Mouse (Mus musculus): ENCODE results near the gene Myoz1.
A peak's percentile ranks its signal among the peaks of the same experiment; 100 is the strongest.

Gene Myoz1

DNA sequence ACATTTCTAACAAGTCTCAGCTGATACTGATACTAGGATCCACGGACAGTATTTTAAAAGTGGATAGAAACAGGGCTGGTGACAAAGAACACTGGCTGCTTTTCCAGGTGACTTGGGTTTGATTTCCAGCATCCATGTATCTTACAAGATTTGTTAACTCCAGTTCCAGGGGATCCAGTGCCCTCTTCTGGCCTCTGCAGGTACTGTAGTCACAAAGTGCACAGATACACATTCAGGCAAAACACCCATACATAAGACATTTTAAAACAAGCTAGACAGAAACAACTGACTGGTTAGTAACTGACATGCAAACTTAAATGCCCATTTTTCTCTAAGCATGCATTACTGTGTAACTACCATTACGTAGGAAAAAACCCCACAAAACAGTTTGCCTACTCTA lies 16.6 kb upstream of the Myoz1 start:
- peak in 1 of 2 experiments; percentile 35 for DNase-seq (ENCODE audit: low spot score in 2 of 2)

DNA sequence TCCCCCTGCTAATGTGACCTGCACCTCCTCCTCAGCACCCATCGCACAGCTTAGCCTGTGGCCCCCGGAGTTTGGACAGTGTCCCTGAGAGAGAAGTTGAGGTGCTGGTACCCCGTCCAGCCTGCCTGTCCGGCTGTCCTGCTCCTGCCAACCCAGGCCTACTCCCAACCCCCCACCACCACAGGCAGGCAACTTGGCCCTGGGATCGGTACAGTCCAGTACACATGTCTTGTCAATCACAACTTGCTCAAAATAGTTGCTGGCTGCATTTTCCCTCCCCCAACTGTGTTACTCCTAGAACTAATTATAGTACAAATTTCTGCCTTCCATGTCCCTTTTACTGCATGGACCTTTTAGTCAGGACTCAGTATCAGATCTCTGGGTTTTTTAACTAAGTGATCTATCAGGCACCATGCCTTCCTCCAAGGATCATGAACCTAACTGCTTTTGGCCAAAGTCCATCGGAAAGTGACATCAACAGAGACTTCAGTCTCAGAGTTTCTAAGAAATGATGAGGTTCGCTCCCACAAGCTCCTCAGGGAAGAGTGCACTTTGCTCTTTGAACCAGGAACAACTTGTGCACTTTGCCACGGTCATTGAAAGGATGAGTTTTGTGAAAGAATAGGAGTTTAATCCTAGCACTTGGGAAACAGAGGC lies 11.9 kb upstream of the Myoz1 start, which contains the start of gene Synpo2l:
Gene Synpo2l (minus strand): TSS at position 201 of the 657 bp plus-strand sequence.
- DNase-seq (ENCODE audit: low spot score in 2 of 2), result no peak

DNA sequence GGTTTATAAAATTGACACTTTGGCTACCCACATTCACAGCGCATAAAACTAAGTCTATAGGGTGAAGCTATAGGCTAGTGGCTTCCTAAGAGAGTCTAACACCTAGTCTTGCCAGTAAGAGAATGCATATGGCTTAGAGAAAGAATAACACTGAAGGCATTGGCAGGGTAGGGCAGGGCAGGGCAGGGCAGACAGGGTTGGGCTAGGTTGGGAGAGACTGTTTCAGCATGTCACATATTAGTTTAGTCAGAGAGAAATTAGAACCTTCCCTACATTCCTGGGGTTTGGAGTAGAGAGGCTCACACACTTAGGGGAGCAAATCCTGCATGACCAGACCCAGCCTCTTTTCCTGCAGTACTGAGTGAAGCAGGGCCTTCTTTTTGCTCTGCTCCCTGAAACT lies 11.1 kb upstream of the Myoz1 start:
- no peak for DNase-seq (ENCODE audit: low spot score in 2 of 2)

DNA sequence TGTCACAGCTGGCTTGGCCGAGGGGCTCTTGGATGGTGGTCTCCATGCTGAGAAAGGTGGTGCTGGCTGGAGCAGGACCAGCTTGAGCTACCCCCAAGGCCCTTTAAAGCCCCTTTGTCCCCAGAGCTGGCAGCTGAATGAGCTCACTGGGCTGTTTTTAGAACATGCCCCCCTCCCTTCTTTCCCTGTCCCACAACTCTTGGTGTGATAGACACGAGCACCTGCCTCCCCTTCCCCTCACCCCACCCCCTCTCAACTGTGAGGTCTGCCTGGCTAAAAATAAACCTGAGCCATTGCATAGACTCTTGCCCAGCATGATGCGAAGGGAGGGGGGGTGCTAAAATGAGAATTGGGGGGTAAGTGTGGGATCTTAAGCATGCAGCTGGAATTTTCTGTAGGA lies 8.1 kb upstream of the Myoz1 start:
- no peak for DNase-seq (ENCODE audit: low spot score in 2 of 2)

DNA sequence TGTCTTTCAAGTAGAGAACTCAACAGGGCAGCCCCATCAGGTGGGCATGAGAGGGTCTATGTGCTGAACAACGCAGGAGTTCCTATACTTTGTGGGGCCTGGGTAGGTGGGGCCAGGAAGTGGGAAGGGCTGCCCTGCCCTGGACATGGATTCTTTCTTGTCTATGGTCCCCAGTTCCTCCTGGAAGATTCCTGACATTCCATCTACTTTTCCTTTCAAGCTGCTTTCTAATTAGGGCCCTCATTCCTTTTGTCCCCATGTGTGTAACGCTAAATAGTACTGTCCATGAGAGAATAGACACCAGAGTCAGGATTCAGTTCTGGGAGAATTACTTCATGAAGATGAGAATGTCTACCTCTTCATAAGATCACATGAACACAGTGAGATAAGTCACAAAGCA lies 7.3 kb upstream of the Myoz1 start:
- DNase-seq (ENCODE audit: low spot score in 2 of 2), result no peak

DNA sequence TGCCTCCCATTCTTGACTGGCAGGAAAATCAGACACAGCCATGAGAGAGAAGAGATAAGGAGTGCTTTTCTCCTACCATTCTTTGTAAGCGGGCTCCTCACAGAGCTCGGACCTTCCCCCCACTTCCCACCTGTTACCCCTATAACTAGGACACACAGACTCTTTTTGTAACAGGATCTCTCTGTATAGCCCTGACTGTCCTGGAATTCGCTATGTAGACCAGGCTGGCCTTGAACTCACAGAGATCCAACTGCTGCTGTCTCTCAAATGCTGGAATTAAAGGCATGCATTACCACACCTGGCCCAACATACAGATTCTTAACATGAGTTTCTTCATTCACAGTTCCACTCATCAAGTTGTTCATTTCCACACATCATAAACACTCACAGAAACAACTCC lies 6.4 kb upstream of the Myoz1 start:
- DNase-seq (ENCODE audit: low spot score in 2 of 2), result no peak

DNA sequence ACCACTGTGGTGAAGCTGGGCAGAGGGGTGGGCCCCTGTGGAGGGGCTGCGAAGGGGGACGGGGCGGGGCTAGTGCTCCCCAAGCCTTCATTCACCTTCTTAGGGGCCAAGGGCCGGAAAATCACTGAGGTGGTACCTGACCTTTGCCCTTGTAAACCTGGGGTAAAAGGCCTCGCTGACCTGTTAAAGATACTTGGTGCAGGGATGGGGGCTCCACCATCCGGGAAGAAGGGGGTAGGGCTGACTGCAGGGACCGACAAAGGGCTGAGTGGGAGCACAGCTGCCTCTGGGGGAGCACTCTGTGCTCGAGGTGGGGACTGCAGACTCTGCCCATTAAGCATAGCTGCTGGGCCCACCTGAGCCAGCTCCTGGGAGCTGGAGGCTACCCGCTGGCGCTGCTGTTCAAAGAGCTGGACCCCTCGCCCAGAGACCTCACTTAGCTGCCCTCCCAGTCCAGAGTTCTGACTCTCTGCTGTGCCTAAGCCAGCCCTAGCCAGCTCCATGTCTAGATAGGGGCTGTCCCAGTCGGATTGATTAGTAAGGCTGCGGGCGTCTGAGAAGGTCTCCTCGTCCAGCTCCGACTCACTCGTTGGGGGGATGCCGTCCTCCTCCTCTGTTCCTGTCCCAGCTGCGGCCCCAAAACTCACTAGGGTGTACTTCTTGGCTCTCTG lies 5.5 kb upstream of the Myoz1 start:
- no peak for DNase-seq (ENCODE audit: low spot score in 2 of 2)

DNA sequence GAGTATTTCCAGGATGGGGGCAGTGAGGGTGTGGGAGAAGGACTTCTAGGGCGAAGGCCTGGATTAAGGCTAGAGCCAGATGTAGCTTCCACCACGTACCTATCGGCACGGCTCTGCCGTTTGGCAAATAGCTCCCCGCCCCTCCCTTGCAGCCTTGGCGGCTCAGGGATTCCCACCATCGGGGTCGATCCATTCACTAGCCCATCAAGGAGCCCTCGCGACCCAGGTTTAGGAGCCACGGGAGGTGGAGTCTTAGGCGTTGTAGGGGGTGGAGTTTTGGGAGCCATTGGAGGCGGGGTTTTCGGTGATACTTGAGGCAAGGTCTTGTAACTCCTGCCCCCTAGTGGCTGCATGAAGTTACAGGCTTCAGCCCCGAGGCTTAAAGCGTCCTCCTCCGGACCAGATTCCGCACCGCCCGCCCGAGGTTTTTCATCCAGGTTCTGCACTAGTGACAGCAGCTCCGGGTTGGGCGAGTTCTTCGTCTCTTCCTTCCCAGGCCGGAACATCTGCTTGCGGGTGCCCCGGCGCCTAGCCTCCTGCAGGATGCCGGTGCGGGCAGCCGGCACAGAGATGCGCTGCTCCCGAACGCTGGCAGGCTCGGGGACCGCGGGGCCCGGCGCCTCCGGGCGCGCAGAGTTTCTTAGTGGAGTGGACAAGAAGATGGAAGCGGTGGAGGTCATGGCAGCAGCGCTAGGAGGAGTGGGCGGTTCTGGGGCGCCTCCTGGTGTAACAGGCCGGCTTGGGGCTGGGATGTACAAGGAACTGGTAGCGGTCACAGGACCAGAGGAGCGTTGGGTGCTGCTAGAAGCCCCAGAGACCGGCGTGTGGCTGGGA lies 4.7 kb upstream of the Myoz1 start:
- peak; percentile 80 to 87 for DNase-seq (ENCODE audit: low spot score in 2 of 2)

DNA sequence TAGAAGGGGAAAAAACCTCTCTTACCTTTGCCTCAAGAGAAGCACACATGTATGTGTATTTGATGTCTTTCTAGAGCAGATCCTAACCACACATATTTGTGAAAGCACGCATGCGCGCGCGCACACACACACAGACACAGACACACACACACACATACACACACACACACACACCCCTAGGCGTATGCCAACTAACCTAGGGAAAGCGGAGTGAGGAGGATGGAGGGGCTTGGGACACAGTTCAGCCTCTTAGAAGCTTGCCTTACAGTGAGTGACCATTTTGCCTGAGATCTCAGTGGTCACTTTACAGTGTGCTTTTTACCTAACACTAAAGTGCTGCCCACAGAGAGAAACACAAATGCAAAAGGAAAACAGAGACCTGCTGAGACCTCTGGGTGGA lies 3.3 kb upstream of the Myoz1 start:
- no peak for DNase-seq (ENCODE audit: low spot score in 2 of 2)

DNA sequence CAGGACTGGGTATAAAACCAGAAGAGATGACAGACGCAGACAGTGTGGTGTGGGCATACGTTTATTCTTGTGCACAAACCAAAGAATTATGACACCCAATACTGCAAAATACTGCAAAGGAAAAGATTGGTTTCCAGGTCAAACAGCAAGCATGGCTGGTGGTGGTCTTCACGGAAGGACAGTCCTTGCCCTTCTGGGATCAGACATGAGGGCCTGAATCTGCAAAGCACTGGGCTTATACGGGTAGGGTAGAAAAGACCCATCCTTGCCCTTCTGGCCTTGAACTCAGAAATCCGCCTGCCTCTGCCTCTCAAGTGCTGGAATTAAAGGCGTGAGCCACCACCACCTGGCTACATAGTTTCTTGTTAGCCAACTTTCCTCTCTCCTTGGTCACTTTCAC lies 2.6 kb upstream of the Myoz1 start:
- no peak for DNase-seq (ENCODE audit: low spot score in 2 of 2)

DNA sequence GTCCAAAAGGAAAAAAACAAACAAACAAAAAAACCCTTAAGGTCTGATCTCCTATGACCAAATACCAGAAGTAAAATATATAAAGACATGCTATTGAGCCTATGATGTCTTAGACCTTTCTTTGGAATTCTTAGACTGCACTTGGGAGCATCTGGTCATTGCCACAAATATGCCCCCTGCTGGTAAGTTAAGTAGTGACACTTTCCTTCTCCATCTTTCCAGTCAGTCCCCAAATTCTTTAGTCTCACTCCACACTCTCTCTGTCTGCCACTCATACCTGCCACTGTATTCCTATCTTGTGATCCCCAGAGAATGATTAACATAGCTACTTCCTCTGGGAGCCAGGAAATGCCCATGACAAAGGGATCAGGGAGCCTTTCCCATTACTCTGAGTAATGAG lies 2.0 kb upstream of the Myoz1 start:
- DNase-seq (ENCODE audit: low spot score in 2 of 2), result no peak

DNA sequence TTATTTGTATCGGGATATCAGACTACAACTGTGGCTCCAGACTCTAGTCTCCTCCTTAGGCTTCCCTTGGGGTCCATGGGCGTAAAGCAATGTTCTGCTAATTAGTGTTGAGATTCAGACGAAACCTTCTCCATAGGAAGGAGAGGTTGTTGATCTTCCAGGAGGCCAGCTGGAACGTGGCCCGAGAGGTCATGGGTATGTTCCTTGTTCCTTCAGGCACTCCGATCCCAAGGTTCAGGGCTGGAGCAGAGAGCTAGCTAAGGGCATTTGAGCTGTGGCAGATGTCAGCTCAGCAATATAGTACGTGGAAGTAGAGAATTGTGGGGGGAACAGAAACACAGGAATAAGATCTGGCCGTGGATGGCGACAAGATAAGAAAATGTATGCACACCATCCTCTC lies 609 bp downstream of the Myoz1 start:
- DNase-seq (ENCODE audit: low spot score in 2 of 2), result no peak

DNA sequence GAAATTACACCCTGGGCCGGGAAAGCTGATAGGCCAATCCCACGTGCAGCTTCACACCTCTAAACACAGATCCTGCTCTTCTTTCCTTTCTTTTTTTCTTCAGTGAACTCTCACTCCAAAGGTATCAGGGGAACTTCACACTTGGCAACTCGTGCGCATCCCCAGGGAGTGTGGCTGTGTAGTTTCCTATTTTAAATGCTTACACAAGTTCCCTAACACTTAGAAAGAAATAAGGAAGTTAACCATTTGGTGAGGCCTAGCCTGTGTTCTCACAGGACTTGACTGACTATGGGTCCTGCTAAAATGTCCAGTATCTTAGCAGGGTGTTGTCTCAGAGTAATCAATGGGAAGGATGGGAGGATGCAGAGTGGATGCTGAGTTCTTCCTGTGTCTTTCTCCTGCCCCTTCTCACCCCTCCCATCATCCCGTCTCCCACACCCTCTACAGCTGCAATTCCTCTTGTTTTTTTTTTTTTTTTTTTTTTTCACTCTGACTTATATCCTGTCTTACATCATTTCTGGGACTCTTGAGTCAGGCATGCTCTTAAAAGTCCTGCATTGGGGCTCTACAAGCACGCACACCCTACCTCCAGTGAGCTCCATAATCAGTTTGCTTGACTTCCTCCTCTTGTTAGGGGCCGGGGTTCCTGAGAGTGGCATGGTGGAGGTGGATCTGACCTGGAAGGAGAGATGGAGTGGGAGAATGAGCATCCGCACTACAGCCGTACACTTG lies 1.5 kb downstream of the Myoz1 start:
- DNase-seq (ENCODE audit: low spot score in 2 of 2), result no peak

DNA sequence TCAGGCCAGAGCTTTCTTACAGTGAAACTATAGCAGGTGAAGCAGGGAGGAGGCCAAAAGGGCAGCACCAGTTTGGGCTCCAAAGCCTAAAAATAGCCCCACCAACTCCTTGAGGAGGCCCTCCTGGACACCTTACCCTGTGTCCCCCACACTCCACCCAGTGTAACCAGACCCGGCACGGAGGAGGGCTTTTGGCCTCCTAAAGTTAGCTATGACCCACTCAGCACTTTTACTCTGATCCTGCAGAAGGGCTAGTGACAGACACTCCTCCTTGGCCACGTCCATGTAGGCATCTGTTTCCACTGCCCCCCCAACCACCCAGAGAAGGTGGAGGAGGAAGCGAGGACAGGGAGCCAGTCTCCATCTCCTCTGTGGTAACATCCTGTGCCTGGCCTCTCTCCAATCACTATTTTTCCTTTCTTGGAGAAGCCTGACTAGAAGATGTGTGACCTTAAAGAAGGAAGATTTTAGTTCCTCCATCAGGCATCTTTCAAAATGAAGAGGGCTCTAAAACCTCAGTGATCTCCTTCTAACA lies 4.6 kb downstream of the Myoz1 start:
- DNase-seq (ENCODE audit: low spot score in 2 of 2), result no peak

DNA sequence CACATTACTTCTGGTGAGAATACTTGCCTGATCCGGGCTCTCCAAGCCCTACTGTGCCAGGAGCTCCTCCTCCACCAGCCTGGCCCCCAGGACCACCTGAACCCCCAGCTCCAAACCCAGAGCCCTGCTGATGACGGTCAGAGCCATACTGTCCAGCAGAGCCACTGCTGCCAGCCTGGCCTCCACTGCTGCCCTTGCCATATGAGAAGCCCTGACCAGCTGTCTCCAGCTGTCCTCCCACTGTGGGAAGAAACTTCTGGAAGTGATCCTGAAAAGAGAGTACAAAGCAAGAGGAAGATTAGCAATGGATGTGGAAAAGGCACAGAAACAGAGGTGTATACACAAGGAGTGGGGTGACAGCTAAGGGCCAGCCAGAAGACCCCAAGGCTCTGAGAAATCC lies 5.3 kb downstream of the Myoz1 start:
- DNase-seq (ENCODE audit: low spot score in 2 of 2), result no peak

DNA sequence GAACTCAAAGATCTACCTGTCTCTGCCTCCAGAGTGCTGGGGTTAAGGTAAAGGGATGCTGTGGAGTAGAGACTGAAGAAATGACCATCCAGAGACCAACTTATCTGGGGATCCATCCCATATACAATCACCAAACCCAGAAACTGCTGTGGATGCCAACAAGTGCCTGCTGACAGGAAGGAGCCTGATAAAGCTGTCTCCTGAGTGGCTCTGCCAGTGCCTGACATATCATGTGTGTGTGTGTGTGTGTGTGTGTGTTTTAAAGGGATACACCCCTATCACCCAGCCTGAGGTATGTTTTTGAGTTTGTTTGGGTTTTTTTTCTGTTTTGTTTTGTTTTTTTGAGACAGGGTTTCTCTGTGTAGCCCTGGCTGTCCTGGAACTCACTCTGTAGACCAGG lies 10.0 kb downstream of the Myoz1 start:
- DNase-seq (ENCODE audit: low spot score in 2 of 2), result no peak

DNA sequence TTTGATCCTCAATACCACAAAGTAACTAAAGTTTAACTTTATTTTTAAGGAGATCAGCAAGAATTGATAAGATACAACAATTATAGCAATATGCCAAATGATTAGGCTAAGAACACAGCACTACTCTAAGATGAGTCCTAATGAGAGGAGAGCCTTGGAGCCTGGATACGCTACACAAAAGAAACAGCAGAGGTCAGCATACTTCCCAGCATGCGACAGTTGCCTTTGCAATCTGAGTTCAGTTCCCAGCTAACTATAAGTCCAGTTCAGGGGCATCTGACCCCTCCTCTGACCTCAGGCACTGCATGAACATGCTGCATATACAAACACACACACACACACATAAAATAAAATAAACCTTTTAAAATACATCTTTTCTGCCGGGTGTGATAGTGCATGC lies 10.8 kb downstream of the Myoz1 start:
- DNase-seq (ENCODE audit: low spot score in 2 of 2), result no peak

DNA sequence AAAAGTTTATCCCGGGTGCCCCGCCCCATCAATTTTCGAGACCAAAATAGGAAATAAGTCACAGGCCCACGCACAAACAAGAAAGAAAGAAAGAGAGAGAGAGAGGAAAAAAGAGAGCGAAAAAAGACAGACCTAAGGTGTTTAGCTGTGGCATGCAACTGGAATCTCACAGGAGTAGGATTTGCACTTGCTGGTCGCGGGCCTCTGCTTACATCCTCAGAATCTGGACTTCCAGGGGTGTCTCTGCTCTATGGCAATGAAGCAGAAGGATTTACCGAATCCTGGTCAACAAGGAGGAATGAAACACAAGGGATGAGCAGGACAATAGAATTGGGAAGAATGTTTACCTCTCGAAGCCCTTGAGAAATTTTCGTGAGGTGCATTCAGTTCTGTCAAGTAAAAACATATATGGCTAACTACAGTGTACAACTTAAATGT lies 14.9 kb downstream of the Myoz1 start:
- no peak for DNase-seq (ENCODE audit: low spot score in 2 of 2)

DNA sequence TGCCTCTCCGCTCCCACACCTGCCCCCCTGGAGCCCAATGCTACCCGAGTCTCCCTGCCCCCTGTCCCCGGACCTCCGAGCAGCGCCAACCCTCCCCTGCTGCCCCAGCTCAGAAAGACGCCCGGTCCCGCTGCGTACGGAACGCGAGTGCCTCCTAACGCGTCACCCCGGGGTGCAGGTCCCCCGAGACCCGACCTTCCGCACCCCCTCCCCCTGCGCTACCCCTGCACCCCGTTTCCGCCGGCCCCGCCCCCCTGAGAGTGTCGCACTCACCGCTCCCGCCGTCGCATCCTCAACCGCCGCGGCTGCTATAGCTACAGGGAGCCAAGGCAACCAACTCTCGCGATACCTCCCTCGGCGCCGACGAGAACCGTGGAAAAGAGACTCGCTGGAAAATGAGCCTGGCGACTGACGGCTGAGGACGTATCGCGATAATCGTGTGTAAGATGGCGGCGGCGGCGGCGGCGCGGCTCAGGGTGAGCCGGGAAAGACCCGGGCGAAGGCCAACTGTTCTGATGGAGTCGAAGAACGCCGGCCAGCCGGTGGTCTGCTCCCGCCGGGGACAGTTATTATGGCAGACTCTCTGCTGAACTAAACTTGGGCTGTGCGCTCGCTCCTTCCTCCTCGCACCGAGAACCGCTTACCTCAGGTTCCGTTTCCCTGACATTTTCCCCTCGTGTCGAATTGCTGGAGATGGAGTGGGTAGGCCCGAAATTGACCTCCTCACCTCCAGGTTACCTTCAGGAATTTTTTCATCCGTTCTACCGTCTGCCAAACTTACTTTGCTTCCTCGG lies 15.5 kb downstream of the Myoz1 start, which contains the start of gene Usp54:
Gene Usp54 (minus strand): TSS at position 420 of the 794 bp plus-strand sequence.
- peak; percentile 97 to 98 for DNase-seq (ENCODE audit: low spot score in 2 of 2)

DNA sequence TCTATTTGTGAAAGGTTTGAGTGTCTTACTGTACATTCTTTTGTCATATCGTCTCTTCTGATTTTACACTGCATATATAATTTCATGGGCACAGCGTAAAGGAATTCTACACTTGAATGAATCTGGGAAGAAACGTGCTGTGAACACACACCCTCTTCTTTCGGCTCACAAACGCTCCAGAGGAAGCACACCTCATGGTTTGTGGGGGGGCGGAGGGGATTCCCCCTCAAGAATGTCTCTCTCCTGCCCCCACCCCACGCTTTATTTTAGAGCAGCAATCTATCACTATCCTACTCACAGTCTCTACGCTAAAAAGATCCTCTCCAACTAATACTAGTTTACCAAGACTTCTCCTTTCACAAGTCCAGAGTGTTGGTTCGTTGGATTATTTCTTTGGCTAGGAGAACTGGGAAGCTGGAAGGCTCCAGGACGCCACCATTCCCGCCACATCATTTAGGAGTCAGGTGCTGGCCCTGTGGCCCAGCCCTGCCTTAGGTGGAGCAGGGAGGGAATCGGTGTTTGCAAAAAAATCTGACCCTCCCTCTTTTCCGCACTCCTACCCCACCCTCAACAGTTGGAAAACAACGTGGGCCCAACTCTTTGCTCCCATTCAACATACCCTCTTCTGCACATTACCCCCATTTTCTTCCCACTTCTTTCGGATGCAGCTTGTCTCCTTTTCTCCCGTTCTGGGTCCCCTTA lies 16.3 kb downstream of the Myoz1 start:
- peak in 1 of 2 experiments; percentile 31 for DNase-seq (ENCODE audit: low spot score in 2 of 2)

Data from spleen, postnatal 14 days (tissue).